Mouse (Mus musculus): ENCODE measurements around the gene Pick1. TPM values are rescaled to one million over a fixed set of nuclear protein-coding genes. Genes with fewer than 3 reads are reported as not detected.

Gene Pick1
- 10 to 100 TPM; 21.5 to 22.3 TPM for total RNA-seq (2021)

- intact Hi-C loops (cut with DNase I) = loop anchor here (10.0 kb wide), 1 partner anchor 376 kb away; the partner anchor contains the start of gene Dmc1
- DNase-seq (ENCODE audit: low spot score) = peak; percentile 83
These were observed at the start of gene Pick1, which contains the start of gene Gm49486 for GRCm38 (mm10) chr15:79229058-79229821. Pick1 (plus strand) TSS chr15:79229173. Gm49486 (plus strand) TSS chr15:79229391.

DNA sequence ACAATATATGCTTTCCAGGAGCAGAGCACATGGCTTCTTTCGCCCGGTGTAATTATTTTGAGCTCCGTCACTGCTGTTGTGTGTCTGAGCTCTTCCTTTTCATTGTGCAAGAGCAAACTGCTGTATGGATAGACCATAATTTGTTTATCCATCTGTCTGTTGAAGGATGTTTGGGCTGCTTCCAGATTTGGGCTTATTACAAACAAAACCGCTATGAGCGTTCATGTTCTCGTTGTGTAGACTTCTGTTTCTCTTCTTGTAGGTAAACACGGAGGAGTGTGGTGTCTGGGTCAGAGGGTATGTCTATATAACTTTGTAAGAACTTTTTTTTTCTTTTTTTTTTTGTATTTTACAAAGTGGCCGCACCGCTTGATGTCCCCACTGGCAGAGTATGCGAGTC is 43.8 kb upstream of the Pick1 start:
- intact Hi-C loops (cut with DNase I) = no loop called here
- DNase-seq (ENCODE audit: low spot score) = no peak

DNA sequence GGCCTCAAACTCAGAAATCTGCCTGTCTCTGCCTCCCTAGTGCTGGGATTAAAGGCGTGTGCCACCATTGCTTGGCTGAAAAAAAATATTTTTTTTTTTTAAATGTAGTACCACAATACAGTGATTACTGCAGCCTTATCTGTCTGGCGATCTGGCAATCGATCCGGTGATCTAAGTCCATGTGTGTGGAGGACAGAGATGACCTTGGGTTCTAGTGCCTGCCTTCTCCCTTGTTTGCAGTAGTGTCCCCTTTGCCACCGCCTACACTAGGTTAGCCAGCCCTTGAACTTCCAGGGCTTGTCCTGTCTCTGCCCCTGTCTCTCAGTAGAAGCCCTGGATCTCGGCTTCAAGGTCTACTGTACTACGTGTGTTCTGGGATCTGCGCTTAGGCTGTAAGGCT is 41.2 kb upstream of the Pick1 start:
- DNase-seq (ENCODE audit: low spot score) = no peak
- intact Hi-C loops (cut with DNase I) = no loop called here

DNA sequence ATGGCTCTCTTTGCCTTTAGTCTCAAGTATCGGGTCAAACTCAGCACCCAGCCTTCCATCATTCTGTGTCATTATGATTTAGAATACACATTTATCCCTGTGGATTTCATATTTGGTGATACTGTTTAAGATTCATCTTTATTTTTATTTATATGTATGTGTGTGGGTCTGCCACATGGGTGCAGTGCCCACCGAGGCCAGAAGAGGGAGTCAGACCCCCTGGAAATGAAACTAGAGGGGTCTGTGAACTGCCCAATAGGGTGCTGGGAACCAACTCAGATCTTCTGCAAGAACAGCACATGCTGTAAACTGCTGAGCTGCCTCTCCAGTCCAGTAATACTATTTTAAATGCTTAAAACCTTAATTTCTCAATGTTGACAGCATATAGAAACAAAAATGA is 37.5 kb upstream of the Pick1 start:
- DNase-seq (ENCODE audit: low spot score) = no peak
- intact Hi-C loops (cut with DNase I) = no loop called here

DNA sequence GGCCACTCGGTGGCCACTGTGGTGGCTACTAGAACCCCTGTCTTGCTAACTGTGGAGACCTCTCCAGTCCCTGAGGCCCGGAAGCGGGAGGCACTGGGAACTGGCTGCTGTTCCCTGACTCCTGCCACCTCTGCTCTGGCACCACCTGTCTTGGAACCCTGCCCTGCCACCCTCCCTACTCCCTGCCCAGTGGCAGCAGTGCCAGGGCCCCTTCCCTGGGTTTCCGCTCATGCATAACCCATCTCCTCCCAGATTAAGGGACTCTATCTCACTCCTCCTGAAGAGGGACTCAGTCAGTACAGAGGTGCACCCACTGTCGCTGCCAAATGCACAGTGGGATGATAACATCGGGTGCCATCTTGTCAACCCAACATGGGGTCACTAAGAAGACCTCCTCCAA is 36.5 kb upstream of the Pick1 start:
- DNase-seq (ENCODE audit: low spot score) = no peak
- intact Hi-C loops (cut with DNase I) = no loop called here

- intact Hi-C loops (cut with DNase I) = no loop called here
- DNase-seq (ENCODE audit: low spot score) = no peak
These were observed 35.8 kb upstream of the Pick1 start for GRCm38 (mm10) chr15:79192885-79193845.

- no peak for DNase-seq (ENCODE audit: low spot score)
- intact Hi-C loops (cut with DNase I) = no loop called here
These were observed 34.9 kb upstream of the Pick1 start for GRCm38 (mm10) chr15:79194048-79194447.

- intact Hi-C loops (cut with DNase I) = no loop called here
These were observed 34.0 kb upstream of the Pick1 start for GRCm38 (mm10) chr15:79194946-79195345.

GRCm38 (mm10) chr15:79195492-79195891 is 33.5 kb upstream of the Pick1 start:
- intact Hi-C loops (cut with DNase I) = no loop called here
- no peak for DNase-seq (ENCODE audit: low spot score)

More at GRCm38 (mm10) chr15:79194946-79195345, 34.0 kb upstream of the Pick1 start:
- DNase-seq (ENCODE audit: low spot score) = no peak

GRCm38 (mm10) chr15:79199390-79199976 is 29.5 kb upstream of the Pick1 start:
- no peak for DNase-seq (ENCODE audit: low spot score)
- intact Hi-C loops (cut with DNase I) = no loop called here

- intact Hi-C loops (cut with DNase I) = no loop called here
- no peak for DNase-seq (ENCODE audit: low spot score)
These were observed 27.4 kb upstream of the Pick1 start for GRCm38 (mm10) chr15:79201491-79202150.

- DNase-seq (ENCODE audit: low spot score) = no peak
- intact Hi-C loops (cut with DNase I) = no loop called here
These were observed 26.4 kb upstream of the Pick1 start for GRCm38 (mm10) chr15:79202575-79202974.

GRCm38 (mm10) chr15:79208211-79208610 is 20.8 kb upstream of the Pick1 start:
- intact Hi-C loops (cut with DNase I) = no loop called here
- DNase-seq (ENCODE audit: low spot score) = no peak

DNA sequence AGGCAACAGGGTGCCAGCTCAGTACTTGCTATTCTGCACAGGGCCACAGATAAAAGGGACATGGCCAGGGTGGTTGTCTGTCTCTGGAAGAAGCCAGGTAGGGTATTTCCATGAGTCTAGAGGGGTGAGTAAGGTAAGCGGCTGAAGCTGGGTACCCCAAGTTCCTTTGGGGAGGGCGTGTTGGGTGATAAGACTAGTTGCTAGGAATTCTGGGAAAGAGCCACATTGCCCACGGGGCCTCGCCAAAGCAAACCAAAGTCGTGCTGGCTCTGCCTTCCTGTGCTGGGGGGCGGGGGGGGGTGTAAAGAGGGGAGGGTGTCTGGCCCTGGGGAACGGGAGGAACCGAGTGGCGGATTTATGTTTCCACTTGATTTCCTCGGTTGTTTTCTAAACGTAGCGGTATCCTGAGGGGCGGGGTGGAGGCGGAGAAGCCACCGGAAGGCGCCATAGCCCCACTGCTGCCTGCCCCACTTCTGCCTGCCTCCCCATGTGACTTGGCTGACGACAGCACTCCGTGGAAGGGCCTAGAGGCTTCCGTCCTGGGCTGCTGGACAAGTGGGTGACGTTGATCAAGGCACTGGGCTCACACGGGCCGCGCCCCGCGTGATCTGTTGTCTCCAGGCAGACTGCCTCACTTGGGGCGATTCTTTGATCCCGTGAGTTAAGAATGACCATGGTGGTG is 20.1 kb upstream of the Pick1 start:
- peak; percentile 52 for DNase-seq (ENCODE audit: low spot score)
- intact Hi-C loops (cut with DNase I) = no loop called here

GRCm38 (mm10) chr15:79210357-79210756 is 18.6 kb upstream of the Pick1 start:
- intact Hi-C loops (cut with DNase I) = no loop called here
- DNase-seq (ENCODE audit: low spot score) = no peak

GRCm38 (mm10) chr15:79212750-79213446 is 16.1 kb upstream of the Pick1 start:
- intact Hi-C loops (cut with DNase I) = no loop called here
- DNase-seq (ENCODE audit: low spot score) = no peak

DNA sequence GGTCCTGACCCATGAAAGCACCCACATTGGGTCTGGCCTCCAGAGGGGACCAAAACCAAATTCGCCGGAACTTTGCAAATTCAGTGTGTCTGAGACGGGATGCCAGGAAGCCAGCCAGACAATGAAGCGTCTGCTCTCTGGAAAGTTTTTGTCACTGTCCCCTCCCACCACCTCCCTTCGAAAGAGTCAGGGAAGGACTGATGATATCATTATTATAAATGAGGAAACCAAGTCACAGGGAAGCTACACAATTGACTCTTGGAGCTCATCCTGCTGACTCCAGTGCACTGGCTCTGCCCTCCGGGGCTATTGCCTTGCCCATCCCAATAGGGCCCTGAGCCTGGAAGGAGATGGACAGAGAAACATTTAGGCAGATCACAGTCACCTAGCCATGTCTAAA is 15.4 kb upstream of the Pick1 start:
- intact Hi-C loops (cut with DNase I) = no loop called here
- DNase-seq (ENCODE audit: low spot score) = no peak

- DNase-seq (ENCODE audit: low spot score) = no peak
- intact Hi-C loops (cut with DNase I) = no loop called here
These were observed 12.8 kb upstream of the Pick1 start for GRCm38 (mm10) chr15:79216191-79216590.

- no peak for DNase-seq (ENCODE audit: low spot score)
- intact Hi-C loops (cut with DNase I) = no loop called here
These were observed 9.4 kb upstream of the Pick1 start for GRCm38 (mm10) chr15:79219572-79219971.
